Mouse (Mus musculus) testis, adult 2 months (tissue): ENCODE measurements at regions not wholly inside any gene's neighbourhood (a gene's known extent, or its start where the extent isn't known, plus 50 kb on each side); places are given as distances from the start of the nearest gene placed in this dataset.
A peak's percentile ranks its signal among the peaks of the same experiment; 100 is the strongest.

ENCODE experiments used
- H3K27ac ChIP-seq: fragments of 200-500 bp; 2 replicates; pipeline ENCODE4 v1.5.1; 2012; ENCODE audit warnings: low read depth, low read length; ENCODE audit not compliant: control insufficient read depth, insufficient read depth
- H3K27me3 ChIP-seq: fragments of 200-500 bp; 2 replicates; pipeline ENCODE4 v1.6.1; 2012; ENCODE audit warnings: mild to moderate bottlenecking, low read length, moderate library complexity; ENCODE audit not compliant: control insufficient read depth, insufficient read depth
- H3K36me3 ChIP-seq: fragments of 200-500 bp; 2 replicates; pipeline ENCODE4 v1.6.1; 2012; ENCODE audit warnings: mild to moderate bottlenecking, low read length; ENCODE audit not compliant: control insufficient read depth, insufficient read depth
- H3K4me1 ChIP-seq: fragments of 200-500 bp; 2 replicates; pipeline ENCODE4 v1.6.1; 2012; ENCODE audit warnings: low read length; ENCODE audit not compliant: control insufficient read depth, insufficient read depth
- H3K4me3 ChIP-seq: fragments of 200-500 bp; 2 replicates; pipeline ENCODE4 v1.5.1; 2012; ENCODE audit warnings: low read depth, mild to moderate bottlenecking, low read length, moderate library complexity, mixed read lengths; ENCODE audit not compliant: control insufficient read depth
- CTCF ChIP-seq: fragments of 200-500 bp; IDR thresholded peaks from 2 replicates; pipeline ENCODE4 v1.5.1; 2012; ENCODE audit warnings: low read depth, mild to moderate bottlenecking, inconsistent platforms, low read length, moderate library complexity; ENCODE audit not compliant: control insufficient read depth, insufficient read depth, insufficient replicate concordance
- POLR2A ChIP-seq: fragments of 200-500 bp; IDR thresholded peaks from 2 replicates; pipeline ENCODE4 v1.6.1; 2012; ENCODE audit warnings: low read depth, mild to moderate bottlenecking, inconsistent platforms, low read length, moderate library complexity; ENCODE audit not compliant: control insufficient read depth

GRCm38 (mm10) chr19:56133565-56133964 is 153.4 kb upstream of the Habp2 start:
- Histone ChIP-seq H3K4me1 (no peaks in the 10 kb centered on the region; the same call in 1 of the 2 replicates), H3K4me3 (no peak overlapping the region), H3K27me3 (no peaks in the 10 kb centered on the region), H3K27ac (no peak overlapping the region), H3K36me3 (no peaks in the 10 kb centered on the region)
- TF ChIP-seq CTCF (no peak), POLR2A (no peak)

- Histone ChIP-seq H3K4me1 (no peaks in the 10 kb centered on the region; the same call in 1 of the 2 replicates), H3K27ac (no peak overlapping the region), H3K4me3 (no peak overlapping the region), H3K27me3 (no peaks in the 10 kb centered on the region), H3K36me3 (no peaks in the 10 kb centered on the region)
- peak; percentile 79; the same call in 1 of the 2 replicates for TF ChIP-seq CTCF
- TF ChIP-seq POLR2A, result no peak
These were observed 152.7 kb upstream of the Habp2 start for GRCm38 (mm10) chr19:56134081-56134818.

DNA sequence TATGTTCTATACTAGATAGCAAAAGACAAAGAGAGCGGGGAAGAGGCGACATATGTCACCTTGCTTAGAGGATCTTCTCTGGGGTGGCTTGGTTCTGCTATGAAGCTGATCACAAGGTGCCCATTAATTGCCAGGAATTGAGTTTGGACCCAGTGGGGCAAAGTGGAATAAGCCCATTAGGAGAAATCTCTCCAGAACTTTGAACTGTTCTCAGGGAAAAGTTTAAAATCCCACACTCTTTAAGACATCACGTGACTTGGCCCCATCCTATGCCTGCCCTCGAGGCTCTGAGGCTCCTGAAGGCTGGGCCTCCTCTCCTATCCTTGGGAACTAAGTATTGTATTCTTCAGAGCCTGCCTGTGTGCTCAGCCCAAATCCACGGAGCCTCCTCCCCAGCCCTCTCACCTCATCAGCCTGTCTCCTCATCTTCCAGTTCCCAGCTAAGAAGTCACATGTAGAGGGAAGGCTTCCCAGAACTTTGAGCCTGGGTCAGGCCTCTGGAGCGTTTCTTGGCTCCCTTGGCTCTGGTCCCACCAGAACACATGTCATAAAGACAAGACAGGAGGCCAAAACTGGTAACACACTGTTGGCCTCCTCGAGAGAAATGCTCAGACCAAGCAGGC is 151.5 kb upstream of the Habp2 start:
- Histone ChIP-seq H3K27ac (no peak overlapping the region), H3K27me3 (no peaks in the 10 kb centered on the region), H3K4me3 (no peak overlapping the region), H3K4me1 (no peaks in the 10 kb centered on the region; the same call in 1 of the 2 replicates), H3K36me3 (no peaks in the 10 kb centered on the region)
- TF ChIP-seq POLR2A (no peak), CTCF (no peak)

GRCm38 (mm10) chr19:56140540-56140939 is 146.4 kb upstream of the Habp2 start:
- TF ChIP-seq POLR2A (no peak), CTCF (no peak; the same call in 1 of the 2 replicates)
- H3K4me1 ChIP-seq, result no peaks in the 10 kb centered on the region
- no peak overlapping the region for H3K27ac ChIP-seq
- H3K36me3 ChIP-seq, result no peaks in the 10 kb centered on the region
- no peak overlapping the region for H3K4me3 ChIP-seq
- H3K27me3 ChIP-seq, result no peaks in the 10 kb centered on the region

- Histone ChIP-seq H3K36me3 (no peaks in the 10 kb centered on the region), H3K27me3 (no peaks in the 10 kb centered on the region), H3K4me1 (no peaks in the 10 kb centered on the region), H3K4me3 (no peak overlapping the region), H3K27ac (no peak overlapping the region)
- TF ChIP-seq CTCF, result no peak
- TF ChIP-seq POLR2A, result no peak
These were observed 142.7 kb upstream of the Habp2 start for GRCm38 (mm10) chr19:56144221-56144620.

- Histone ChIP-seq H3K36me3 (no peaks in the 10 kb centered on the region), H3K27me3 (no peaks in the 10 kb centered on the region), H3K4me1 (no peaks in the 10 kb centered on the region), H3K4me3 (no peak overlapping the region), H3K27ac (no peak overlapping the region)
- TF ChIP-seq POLR2A (no peak), CTCF (no peak)
These were observed 129.8 kb upstream of the Habp2 start for GRCm38 (mm10) chr19:56157120-56157519.

DNA sequence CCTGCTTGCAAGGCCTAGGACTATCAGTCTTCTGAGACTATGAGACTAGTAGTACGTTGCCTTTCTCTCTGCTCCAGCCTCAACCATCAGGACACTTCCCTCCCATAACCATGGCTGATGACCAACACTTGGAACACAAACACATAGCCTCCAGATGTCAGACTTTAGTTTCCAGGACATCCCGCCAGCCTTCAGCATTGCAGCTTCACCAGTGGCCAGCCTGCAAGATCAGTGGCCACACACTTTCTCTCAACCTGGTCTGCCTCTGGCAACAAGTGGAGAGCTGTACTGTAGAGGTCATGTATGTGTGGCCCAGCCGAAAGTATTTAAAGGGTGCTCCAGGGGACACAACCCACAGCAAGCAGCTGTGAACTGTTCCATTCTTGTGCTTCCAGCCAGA is 124.8 kb upstream of the Habp2 start:
- Histone ChIP-seq H3K27ac (no peak overlapping the region), H3K36me3 (no peaks in the 10 kb centered on the region)
- no peak for TF ChIP-seq CTCF
- no peak for TF ChIP-seq POLR2A

More for the DNA sequence above, 124.8 kb upstream of the Habp2 start:
- Histone ChIP-seq H3K27me3 (no peaks in the 10 kb centered on the region), H3K4me3 (no peak overlapping the region), H3K4me1 (no peaks in the 10 kb centered on the region)
